Mouse (Mus musculus) heart, embryonic 15.5 days (tissue): ENCODE measurements around the gene Slc31a2. TPM values are rescaled to one million over a fixed set of nuclear protein-coding genes. Genes with fewer than 3 reads are reported as not detected.

Experiments used
- ATAC-seq: fragments of 200-750 bp; cut with Nextera tagmentation; replicated peaks from 2 replicates; pipeline ENCODE4 v1.8.0; 2017; ENCODE audit warnings: low read depth, moderate TSS enrichment; ENCODE audit not compliant: insufficient number of reproducible peaks, insufficient read depth, low FRiP score
- H3K27ac ChIP-seq: fragments of 300-500 bp; sonication (generic); 2 replicates; pipeline ENCODE4 v1.5.1; 2015; ENCODE audit warnings: mild to moderate bottlenecking, inconsistent platforms
- H3K27me3 ChIP-seq: fragments of 300-500 bp; sonication (generic); 2 replicates; pipeline ENCODE4 v1.6.1; 2015; ENCODE audit warnings: inconsistent platforms
- H3K36me3 ChIP-seq: fragments of 300-500 bp; sonication (generic); 2 replicates; pipeline ENCODE4 v1.6.1; 2015; ENCODE audit warnings: mild to moderate bottlenecking, inconsistent platforms
- H3K4me1 ChIP-seq: fragments of 300-500 bp; sonication (generic); replicated peaks from 2 replicates; pipeline ENCODE4 v1.6.1; 2015; ENCODE audit warnings: inconsistent platforms
- H3K4me2 ChIP-seq: fragments of 300-500 bp; sonication (generic); 2 replicates; pipeline ENCODE4 v1.6.1; 2015; ENCODE audit warnings: inconsistent platforms, mild to moderate bottlenecking, moderate library complexity
- H3K4me3 ChIP-seq: fragments of 300-500 bp; sonication (generic); 2 replicates; pipeline ENCODE4 v1.5.1; 2015; ENCODE audit warnings: mild to moderate bottlenecking, inconsistent platforms
- H3K9ac ChIP-seq: fragments of 300-500 bp; sonication (generic); 2 replicates; pipeline ENCODE4 v1.6.1; 2015; ENCODE audit warnings: mild to moderate bottlenecking, inconsistent platforms
- H3K9me3 ChIP-seq: fragments of 300-500 bp; sonication (generic); replicated peaks from 2 replicates; pipeline ENCODE4 v1.6.1; 2016; ENCODE audit warnings: inconsistent platforms
- WGBS: fragments of 180-500 bp; shearing (Covaris S2); methylation state at CpG from one replicate; pipeline ENCODE4 v1.1.7; 2015; ENCODE audit warnings: mixed read lengths; 5-methylcytosine and 5-hydroxymethylcytosine counted together
- polyA plus RNA-seq: library from polyadenylated mRNA; unstranded; fragments of >200 nt; fragmentation: Nextera tagmentation; extraction: Ambion mirVana; gene quantifications from 2 replicates; pipeline ENCODE4 v1.2.1, GENCODE M21; 2015

The Slc31a2 gene
- polyA plus RNA-seq, 1 experiment from 2014 or later = 22.2 TPM

DNA sequence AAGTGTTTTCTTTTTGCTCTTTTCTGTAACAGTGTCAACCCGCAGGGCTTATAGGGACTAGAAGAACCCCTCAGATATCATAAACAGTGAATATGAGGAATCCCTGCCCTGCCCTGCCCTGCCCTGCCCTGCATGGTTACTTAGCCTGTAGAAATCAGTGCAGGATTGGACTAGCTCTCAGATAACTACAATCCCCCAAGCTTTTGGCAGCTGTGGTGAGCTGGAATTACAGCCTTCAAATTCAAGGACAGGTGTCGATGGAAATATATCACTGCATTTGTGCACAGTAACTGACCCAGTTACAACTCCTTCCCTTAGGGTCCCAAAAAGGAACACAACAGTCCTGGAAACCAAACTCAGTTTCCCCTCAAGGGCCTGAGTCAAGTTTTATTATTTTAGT lies 37.6 kb downstream of the Slc31a2 start:
- 87% methylated on average over 2 of the region's 2 CpGs for WGBS
- H3K4me1 ChIP-seq = no peaks in the 10 kb centered on the region
- peaks cover 55% of the 10 kb centered on the region for H3K36me3 ChIP-seq
- no peak for ATAC-seq
- H3K9ac ChIP-seq = no peak overlapping the region
- no peak overlapping the region for H3K4me3 ChIP-seq
- H3K27ac ChIP-seq = no peak overlapping the region
- no peaks in the 10 kb centered on the region for H3K27me3 ChIP-seq
- H3K4me2 ChIP-seq = no peak overlapping the region
- H3K9me3 ChIP-seq = no peaks in the 10 kb centered on the region

GRCm38 (mm10) chr4:62302795-62303194 lies 40.4 kb downstream of the Slc31a2 start:
- Histone ChIP-seq H3K27me3 (no peaks in the 10 kb centered on the region), H3K27ac (no peak overlapping the region), H3K4me1 (no peaks in the 10 kb centered on the region), H3K9ac (no peak overlapping the region), H3K4me2 (no peak overlapping the region), H3K9me3 (no peaks in the 10 kb centered on the region), H3K36me3 (peaks cover 64% of the 10 kb centered on the region), H3K4me3 (no peak overlapping the region)
- WGBS = 59% methylated on average over 2 of the region's 2 CpGs
- no peak for ATAC-seq

- 72% methylated on average over 1 of the region's 1 CpGs for WGBS
- H3K36me3 ChIP-seq = peaks cover 63% of the 10 kb centered on the region
These were observed 40.9 kb downstream of the Slc31a2 start for GRCm38 (mm10) chr4:62303288-62303687.

GRCm38 (mm10) chr4:62306301-62306700 lies 43.9 kb downstream of the Slc31a2 start:
- Histone ChIP-seq H3K4me3 (no peak overlapping the region), H3K36me3 (peaks cover 51% of the 10 kb centered on the region), H3K4me1 (no peaks in the 10 kb centered on the region), H3K27ac (no peak overlapping the region), H3K9ac (no peak overlapping the region), H3K4me2 (no peak overlapping the region), H3K27me3 (no peaks in the 10 kb centered on the region), H3K9me3 (no peaks in the 10 kb centered on the region)
- no peak for ATAC-seq
- 82% methylated on average over 1 of the region's 1 CpGs for WGBS

More at GRCm38 (mm10) chr4:62303288-62303687, 40.9 kb downstream of the Slc31a2 start:
- H3K4me1 ChIP-seq = no peaks in the 10 kb centered on the region
- H3K27me3 ChIP-seq = no peaks in the 10 kb centered on the region
- no peak overlapping the region for H3K9ac ChIP-seq
- H3K4me2 ChIP-seq = no peak overlapping the region
- H3K27ac ChIP-seq = no peak overlapping the region
- no peak overlapping the region for H3K4me3 ChIP-seq
- no peaks in the 10 kb centered on the region for H3K9me3 ChIP-seq
- ATAC-seq = 0 out of 2 replicates have a peak, but pooled peaks have one; percentile 25

- no peak for ATAC-seq
- no peak overlapping the region for H3K4me3 ChIP-seq
- no peaks in the 10 kb centered on the region for H3K9me3 ChIP-seq
- no peaks in the 10 kb centered on the region for H3K27me3 ChIP-seq
- no peak overlapping the region for H3K4me2 ChIP-seq
- H3K4me1 ChIP-seq = no peaks in the 10 kb centered on the region
- no peak overlapping the region for H3K9ac ChIP-seq
- H3K36me3 ChIP-seq = peaks cover 55% of the 10 kb centered on the region
- 100% methylated on average over 4 of the region's 4 CpGs for WGBS
- H3K27ac ChIP-seq = no peak overlapping the region
These were observed 44.5 kb downstream of the Slc31a2 start for GRCm38 (mm10) chr4:62306840-62307239.

DNA sequence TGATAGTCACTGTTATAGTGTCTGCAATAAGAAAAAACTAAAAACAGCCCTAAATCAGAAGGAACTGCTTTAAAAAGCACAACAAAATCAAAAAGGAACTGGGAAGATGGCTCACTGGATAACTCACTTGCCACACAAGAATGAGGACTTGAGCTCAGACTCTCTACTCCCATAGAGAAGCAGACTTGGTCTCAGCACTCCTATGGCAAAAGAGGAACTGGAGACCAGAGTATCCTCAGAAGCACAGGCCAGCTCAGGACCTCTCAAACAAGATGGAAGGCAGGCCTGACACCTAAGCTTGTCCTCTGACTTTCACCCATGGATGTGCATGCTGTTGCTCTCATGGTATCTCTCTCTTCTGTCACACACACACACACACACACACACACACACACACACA lies 46.0 kb downstream of the Slc31a2 start:
- Histone ChIP-seq H3K9ac (no peak overlapping the region), H3K36me3 (peaks cover 57% of the 10 kb centered on the region), H3K27me3 (no peaks in the 10 kb centered on the region), H3K4me3 (no peak overlapping the region), H3K4me2 (no peak overlapping the region), H3K9me3 (no peaks in the 10 kb centered on the region), H3K27ac (no peak overlapping the region), H3K4me1 (no peaks in the 10 kb centered on the region)
- ATAC-seq = no peak

DNA sequence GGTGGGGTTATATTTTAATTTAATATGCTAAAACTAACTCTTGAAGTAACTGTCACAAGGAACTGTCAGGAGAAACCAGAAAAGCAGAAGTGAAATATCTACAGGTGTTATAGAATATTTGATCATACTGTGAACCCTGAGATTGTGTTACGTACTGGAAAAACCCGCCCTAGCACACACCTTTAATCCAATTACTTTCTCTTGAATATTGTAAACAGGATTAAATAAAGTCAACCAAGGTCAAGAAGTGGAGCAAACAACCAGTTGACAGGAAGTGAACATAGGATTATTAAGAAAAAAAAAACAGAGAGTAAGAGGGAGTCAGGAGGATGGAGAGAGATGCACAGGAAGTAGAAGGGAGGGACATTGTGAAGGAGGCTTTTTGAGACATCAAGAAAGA lies 50.5 kb downstream of the Slc31a2 start:
- H3K9ac ChIP-seq = no peak overlapping the region
- peaks cover 47% of the 10 kb centered on the region for H3K36me3 ChIP-seq
- WGBS = 98% methylated on average over 2 of the region's 2 CpGs
- no peaks in the 10 kb centered on the region for H3K4me1 ChIP-seq
- H3K4me2 ChIP-seq = no peak overlapping the region
- ATAC-seq = no peak
- H3K27me3 ChIP-seq = no peaks in the 10 kb centered on the region
- H3K4me3 ChIP-seq = no peak overlapping the region
- no peak overlapping the region for H3K27ac ChIP-seq
- H3K9me3 ChIP-seq = no peaks in the 10 kb centered on the region

- Histone ChIP-seq H3K4me3 (no peak overlapping the region), H3K9me3 (no peaks in the 10 kb centered on the region), H3K4me2 (no peak overlapping the region), H3K9ac (no peak overlapping the region), H3K4me1 (no peaks in the 10 kb centered on the region), H3K36me3 (peaks cover 50% of the 10 kb centered on the region), H3K27ac (no peak overlapping the region), H3K27me3 (no peaks in the 10 kb centered on the region)
- ATAC-seq = no peak
- WGBS = 86% methylated on average over 9 of the region's 9 CpGs
These were observed 51.4 kb downstream of the Slc31a2 start for GRCm38 (mm10) chr4:62313641-62314211.

DNA sequence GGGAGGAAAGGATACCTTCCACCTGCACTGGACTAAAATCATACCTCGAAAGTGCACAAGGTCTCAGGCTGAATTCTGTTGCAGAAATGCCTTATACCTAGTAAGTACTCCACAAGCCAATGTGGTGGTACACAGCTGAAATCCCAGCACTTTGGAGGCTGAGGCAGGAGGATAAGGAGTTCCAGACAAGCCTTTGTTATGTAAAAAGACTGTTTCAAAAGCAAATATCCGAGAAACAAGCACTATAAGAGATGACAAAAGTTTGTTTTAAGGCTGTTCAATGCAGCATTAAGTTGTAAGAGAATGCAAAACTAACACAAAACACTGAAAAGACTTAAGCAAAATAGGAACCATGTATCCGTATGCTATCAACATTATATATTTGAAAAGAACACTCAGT lies 52.2 kb downstream of the Slc31a2 start:
- peaks cover 50% of the 10 kb centered on the region for H3K36me3 ChIP-seq
- 87% methylated on average over 3 of the region's 3 CpGs for WGBS

DNA sequence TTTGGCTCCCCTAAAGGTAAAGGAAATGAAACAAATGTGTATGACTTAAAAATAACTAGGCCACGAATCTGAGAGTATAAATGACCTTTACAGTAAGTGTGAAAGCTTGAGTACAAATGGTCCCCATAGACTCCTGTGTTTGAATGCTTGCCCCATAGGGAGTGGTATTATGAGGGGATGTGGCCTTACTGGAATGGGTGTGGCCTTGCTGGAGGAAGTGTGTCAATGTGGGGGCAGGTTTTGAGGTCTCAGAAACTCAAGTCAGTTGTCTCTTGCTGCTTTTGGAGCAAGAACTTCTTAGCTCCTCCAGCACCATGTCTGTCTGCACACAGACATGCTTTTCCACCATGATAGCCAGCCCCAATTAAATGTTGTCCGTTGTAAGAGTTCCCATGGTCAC lies 54.1 kb downstream of the Slc31a2 start:
- ATAC-seq = no peak
- WGBS = 80% methylated on average over 2 of the region's 2 CpGs
- H3K36me3 ChIP-seq = peaks cover 61% of the 10 kb centered on the region

More for the DNA sequence above, 52.2 kb downstream of the Slc31a2 start:
- ATAC-seq = no peak
- Histone ChIP-seq H3K9me3 (no peaks in the 10 kb centered on the region), H3K27ac (no peak overlapping the region), H3K4me3 (no peak overlapping the region), H3K9ac (no peak overlapping the region), H3K4me1 (no peaks in the 10 kb centered on the region), H3K27me3 (no peaks in the 10 kb centered on the region), H3K4me2 (no peak overlapping the region)

GRCm38 (mm10) chr4:62318294-62318693 lies 55.9 kb downstream of the Slc31a2 start:
- H3K4me1 ChIP-seq = no peaks in the 10 kb centered on the region
- H3K4me2 ChIP-seq = no peak overlapping the region
- H3K27ac ChIP-seq = no peak overlapping the region
- H3K9me3 ChIP-seq = no peaks in the 10 kb centered on the region
- no peak overlapping the region for H3K9ac ChIP-seq
- H3K27me3 ChIP-seq = no peaks in the 10 kb centered on the region
- ATAC-seq = no peak
- H3K4me3 ChIP-seq = no peak overlapping the region
- peaks cover 61% of the 10 kb centered on the region for H3K36me3 ChIP-seq
- 58% methylated on average over 1 of the region's 1 CpGs for WGBS

More for the DNA sequence above, 54.1 kb downstream of the Slc31a2 start:
- Histone ChIP-seq H3K9me3 (no peaks in the 10 kb centered on the region), H3K27ac (no peak overlapping the region), H3K9ac (no peak overlapping the region), H3K4me1 (no peaks in the 10 kb centered on the region), H3K27me3 (no peaks in the 10 kb centered on the region), H3K4me3 (no peak overlapping the region), H3K4me2 (no peak overlapping the region)

DNA sequence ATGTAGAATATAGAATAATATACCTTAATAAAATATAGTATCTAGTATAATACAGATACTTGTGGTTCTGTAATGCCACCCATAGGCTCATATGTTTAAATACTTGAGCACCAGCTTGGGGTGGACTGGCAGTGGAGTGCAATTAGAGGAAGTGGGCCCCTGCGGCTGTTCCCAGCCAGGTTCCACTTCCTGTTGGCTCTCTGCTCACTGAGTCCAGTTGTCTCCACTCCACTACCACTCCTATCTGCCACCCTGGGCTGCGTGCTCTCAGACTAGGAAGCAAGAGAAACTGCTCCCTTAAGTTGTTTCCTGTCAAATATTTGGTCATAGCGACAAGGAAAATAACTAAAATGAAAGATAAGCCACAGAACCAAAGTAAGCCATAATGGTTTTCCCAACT lies 60.3 kb downstream of the Slc31a2 start:
- 68% methylated on average over 3 of the region's 3 CpGs for WGBS
- Histone ChIP-seq H3K4me3 (no peak overlapping the region), H3K27ac (no peak overlapping the region), H3K9ac (no peak overlapping the region), H3K9me3 (no peaks in the 10 kb centered on the region), H3K36me3 (peaks cover 62% of the 10 kb centered on the region), H3K4me1 (no peaks in the 10 kb centered on the region), H3K27me3 (no peaks in the 10 kb centered on the region), H3K4me2 (no peak overlapping the region)
- no peak for ATAC-seq
